Mouse (Mus musculus) WW6 (cell line): ENCODE measurements around the gene Camkmt.

Source experiments
- DNase-seq: peaks from one replicate; pipeline ENCODE4 v3.0.0-alpha.2; 2013; ENCODE audit warnings: low read depth, low spot score

The Camkmt gene

DNA sequence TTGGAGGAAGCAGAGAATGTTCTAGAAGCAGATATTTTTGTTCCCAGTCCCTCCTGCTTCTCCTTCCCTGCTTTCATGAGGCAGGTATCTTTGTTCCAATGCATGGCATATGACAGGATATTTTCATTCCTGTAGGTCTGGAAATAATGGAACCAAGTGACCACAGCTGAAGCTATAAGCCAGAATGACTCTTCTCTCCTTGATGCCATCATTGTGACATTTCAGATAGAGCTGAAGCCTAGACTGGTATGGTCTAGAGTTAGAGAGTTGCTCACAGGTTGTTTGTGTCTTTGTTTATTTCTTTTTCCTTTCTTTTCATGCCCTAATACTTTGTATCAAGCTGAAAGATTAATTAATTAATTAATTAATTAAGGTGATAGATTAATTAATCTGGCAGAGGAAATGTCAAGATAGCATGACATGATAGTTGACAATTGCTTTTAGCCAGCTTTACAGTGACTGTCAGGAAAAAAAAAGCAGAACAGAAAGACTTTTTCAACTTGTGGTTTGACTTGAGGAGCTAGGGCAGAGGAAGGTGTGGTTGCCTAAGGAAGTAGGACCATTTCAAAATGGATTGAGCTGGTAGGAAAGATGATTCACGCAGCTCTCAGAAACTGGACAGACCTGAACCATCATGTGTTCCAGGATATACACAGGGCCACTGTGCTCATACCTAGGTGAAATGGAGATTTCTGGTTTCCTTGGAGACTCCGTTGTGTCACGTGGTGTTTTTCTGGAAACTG lies 404.8 kb downstream of the Camkmt start:
- DNase-seq, result no peak

DNA sequence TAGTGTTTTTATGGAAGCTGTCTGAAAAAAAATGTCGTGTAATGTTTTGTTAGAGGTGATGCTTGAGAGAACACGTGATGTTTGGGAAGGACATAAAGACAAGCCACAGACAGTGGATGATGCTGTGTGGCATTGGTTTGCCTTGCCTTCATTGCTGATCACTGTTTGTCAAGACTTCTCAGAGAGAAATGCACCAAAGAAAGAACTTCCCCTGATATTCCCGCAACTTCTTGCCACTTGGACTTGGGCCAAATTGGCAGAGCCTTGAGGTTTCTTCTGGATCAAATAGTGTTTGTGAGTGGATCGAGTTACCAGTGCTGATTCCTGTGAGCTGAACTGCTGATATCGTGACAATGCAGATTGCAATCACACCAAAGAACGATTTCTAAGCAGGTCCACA lies 405.5 kb downstream of the Camkmt start:
- DNase-seq, result no peak

DNA sequence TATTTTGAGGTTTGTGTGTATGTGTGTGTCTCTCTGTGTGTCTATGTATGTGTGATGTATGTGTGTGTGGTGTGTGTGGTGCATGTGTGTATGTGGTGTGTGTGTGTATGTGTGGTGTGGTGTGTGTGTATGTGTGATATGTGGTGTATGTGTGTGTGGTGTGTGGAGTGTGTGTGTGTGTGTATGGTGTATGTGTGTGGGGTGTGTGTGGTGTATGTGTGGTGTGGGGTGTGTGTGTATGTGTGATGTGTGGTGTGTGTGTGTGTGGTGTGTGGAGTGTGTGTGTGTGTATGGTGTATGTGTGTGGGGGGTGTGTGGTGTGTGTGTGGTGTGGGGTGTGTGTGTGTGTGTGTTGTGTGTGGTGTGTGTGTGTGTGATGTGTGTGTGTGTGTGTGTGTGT lies 414.5 kb downstream of the Camkmt start:
- no peak for DNase-seq

DNA sequence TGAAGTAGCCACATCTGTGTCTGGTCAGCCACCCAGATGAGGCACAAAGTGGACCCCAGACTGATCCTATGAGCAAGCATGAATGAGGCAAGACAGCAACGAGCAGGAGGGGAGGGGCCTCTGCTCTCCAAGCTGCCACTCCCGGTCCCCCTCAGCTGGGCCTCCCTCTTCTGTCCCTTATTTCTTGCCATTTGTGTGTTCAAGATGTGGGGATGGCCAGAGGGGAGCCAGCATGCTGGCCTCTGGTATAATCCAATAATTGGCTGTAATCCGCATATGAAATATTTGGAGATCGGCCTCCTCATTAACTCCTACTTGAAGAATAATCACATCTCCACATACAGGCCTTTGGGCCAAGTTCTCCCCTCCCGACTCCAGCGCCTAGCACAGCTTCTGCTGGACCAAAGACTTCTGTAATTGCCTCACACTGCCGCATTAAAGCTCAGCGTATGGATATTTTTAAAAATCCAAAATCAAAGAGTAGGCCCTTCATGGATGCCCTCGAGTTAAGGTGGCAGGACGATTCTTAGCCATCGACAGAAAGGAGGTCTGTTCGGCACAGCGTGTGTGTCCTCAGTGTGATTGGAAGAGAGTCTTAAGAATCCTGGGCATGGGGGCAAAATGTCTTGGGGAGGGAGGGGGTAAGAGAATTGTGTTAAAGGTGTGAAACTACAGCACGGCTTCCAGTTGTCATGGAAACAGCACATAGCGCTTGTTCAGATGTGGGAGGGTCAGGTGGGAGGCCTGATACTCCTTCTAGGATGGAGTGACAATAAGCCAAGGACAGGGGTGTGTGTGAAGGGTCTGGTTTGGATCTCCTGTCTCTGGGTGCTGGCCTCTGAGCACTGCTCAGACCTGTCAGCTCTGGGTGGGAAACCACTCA lies 416.1 kb downstream of the Camkmt start:
- no peak for DNase-seq

DNA sequence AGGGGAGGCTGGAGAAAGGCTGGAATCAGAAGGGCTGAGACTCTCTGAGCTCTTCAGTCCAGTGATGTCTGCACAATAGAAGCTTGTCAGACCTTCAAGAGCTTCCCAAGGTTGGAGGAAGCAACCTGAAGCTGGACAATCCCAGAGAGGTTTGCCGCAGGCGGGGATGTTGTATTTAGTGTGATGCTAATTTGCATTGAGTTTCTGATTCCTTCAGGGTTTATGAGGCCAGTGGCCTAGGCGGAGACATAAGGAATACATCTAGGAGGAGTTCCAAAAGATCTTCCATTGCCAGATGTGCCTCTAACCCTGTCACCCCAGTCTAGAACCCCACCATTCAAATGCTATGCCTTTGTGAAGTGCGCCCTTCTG lies 416.7 kb downstream of the Camkmt start:
- no peak for DNase-seq
